Mouse (Mus musculus): ENCODE data around the gene Olfr166. TPM values are rescaled to one million over a fixed set of nuclear protein-coding genes. Genes with fewer than 3 reads are reported as not detected.

Olfr166 gene
- polyA plus RNA-seq (2012): not detected in 2 replicates

DNA sequence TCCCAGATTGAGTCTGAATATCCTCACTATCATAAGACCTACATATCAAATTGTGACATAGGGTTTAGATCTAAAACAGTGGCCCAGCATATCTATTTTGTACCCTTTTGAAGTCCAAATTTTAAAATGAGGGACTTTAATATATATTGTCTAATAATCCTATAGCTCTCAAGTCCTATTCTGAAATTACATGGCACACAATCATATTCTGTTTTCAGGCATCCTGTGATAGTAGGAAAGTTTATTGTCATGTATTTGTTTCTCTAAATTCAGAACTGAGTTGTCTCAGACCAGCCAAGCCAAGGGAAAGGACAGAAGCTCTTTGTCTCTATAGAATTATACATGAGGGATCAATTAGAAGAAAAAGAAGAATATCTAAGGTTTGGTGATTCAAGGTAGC, at the start of gene Olfr166:
TSS of gene Olfr166 (plus strand) at position 301 of the 400 bp plus-strand sequence.

DNA sequence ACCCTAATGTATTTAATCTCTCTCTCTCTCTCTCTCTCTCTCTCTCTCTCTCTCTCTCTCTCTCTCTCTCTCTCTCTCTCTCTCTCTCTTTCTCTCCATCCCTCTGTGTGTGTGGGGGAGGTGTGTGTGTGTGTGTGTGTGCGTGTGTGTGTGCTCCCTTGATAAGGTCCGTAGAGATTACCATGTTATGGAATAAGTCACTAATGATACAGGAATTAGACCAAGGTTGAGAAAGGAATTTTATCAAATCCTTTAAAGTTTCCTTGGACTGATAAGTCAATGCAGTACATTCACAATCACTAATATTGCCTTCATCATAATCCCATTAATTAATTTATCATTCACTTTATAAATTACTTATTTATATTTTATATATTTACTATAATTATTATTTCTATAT, 38.7 kb downstream of the Olfr166 start, which contains the start of gene Olfr167:
TSS of gene Olfr167 (minus strand) at position 101 of the 400 bp plus-strand sequence.

DNA sequence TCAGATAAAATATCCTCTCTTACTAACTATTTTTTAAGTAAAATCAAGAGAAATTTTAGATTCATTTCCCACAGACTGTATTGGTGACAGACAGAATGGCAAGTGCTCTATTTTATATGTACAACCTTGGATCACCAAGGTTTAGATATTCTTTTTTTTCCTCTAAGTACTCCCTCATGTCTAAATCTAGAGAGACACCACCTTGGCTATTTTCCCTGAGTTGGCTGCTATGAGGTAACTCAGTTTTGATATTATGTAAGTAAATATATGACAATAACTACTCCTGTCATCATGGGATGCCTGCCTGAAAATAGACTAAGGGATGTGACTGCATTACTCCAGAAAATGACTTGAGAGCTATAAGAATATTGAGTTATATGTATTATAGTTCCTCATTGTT, 52.0 kb downstream of the Olfr166 start, which contains the start of gene Olfr168:
TSS of gene Olfr168 (minus strand) at position 101 of the 400 bp plus-strand sequence.

Other genes starting within 250 kb of the Olfr166 start
- not detected in 2 replicates for gene Olfr164, start 169.6 kb upstream of the Olfr166 start, polyA plus RNA-seq (2012)
- gene Olfr165, start 60.6 kb upstream of the Olfr166 start, polyA plus RNA-seq (2012): not detected in 2 replicates
- gene Olfr167, start 38.6 kb downstream of the Olfr166 start, polyA plus RNA-seq (2012): not detected in 2 replicates
- not detected in 2 replicates for gene Olfr168, start 51.9 kb downstream of the Olfr166 start, polyA plus RNA-seq (2012)
- not detected in 2 replicates for gene Olfr169, start 88.1 kb downstream of the Olfr166 start, polyA plus RNA-seq (2012)
- not detected in 2 replicates for gene Olfr170, start 128.2 kb downstream of the Olfr166 start, polyA plus RNA-seq (2012)
- gene Olfr171, start 146.2 kb downstream of the Olfr166 start, polyA plus RNA-seq (2012): not detected in 2 replicates
- gene Lamp3, start 222.7 kb downstream of the Olfr166 start, polyA plus RNA-seq (2012): not detected in 2 replicates

Measured in megakaryocyte-erythroid progenitor cell, adult 5 weeks (primary cell).